Mouse (Mus musculus) embryonic facial prominence, embryonic 13.5 days (tissue): Measurements from ENCODE around the gene Pygl. TPM values are rescaled to one million over a fixed set of nuclear protein-coding genes. Genes with fewer than 3 reads are reported as not detected.

Experiments
- ATAC-seq: fragments of 200-750 bp; cut with Nextera tagmentation; 2 replicates; pipeline ENCODE4 v1.8.0; 2017; ENCODE audit warnings: low read depth; ENCODE audit not compliant: insufficient number of reproducible peaks, insufficient read depth, low FRiP score, low TSS enrichment
- H3K27ac ChIP-seq: fragments of 300-500 bp; sonication (generic); 2 replicates; pipeline ENCODE4 v1.5.1; 2015; ENCODE audit warnings: moderate library complexity, mild to moderate bottlenecking, inconsistent platforms
- H3K27me3 ChIP-seq: fragments of 300-500 bp; sonication (generic); 2 replicates; pipeline ENCODE4 v1.6.1; 2015; ENCODE audit warnings: mild to moderate bottlenecking, inconsistent platforms
- H3K36me3 ChIP-seq: fragments of 300-500 bp; sonication (generic); 2 replicates; pipeline ENCODE4 v1.6.1; 2015; ENCODE audit warnings: mild to moderate bottlenecking, inconsistent platforms
- H3K4me1 ChIP-seq: fragments of 300-500 bp; sonication (generic); 2 replicates; pipeline ENCODE4 v1.6.1; 2015; ENCODE audit warnings: inconsistent platforms
- H3K4me2 ChIP-seq: fragments of 300-500 bp; sonication (generic); 2 replicates; pipeline ENCODE4 v1.6.1; 2015; ENCODE audit warnings: moderate library complexity, mild to moderate bottlenecking, inconsistent platforms
- H3K4me3 ChIP-seq: fragments of 300-500 bp; sonication (generic); 2 replicates; pipeline ENCODE4 v1.5.1; 2015; ENCODE audit warnings: mild to moderate bottlenecking, inconsistent platforms
- H3K9ac ChIP-seq: fragments of 300-500 bp; sonication (generic); 2 replicates; pipeline ENCODE4 v1.6.1; 2015; ENCODE audit warnings: mild to moderate bottlenecking, inconsistent platforms
- H3K9me3 ChIP-seq: fragments of 300-500 bp; sonication (generic); 2 replicates; pipeline ENCODE4 v1.6.1; 2016; ENCODE audit warnings: inconsistent platforms
- WGBS: fragments of 180-500 bp; shearing (Covaris S2); methylation state at CpG from one replicate; pipeline ENCODE4 v1.1.7; 2015; ENCODE audit warnings: mixed read lengths; 5-methylcytosine and 5-hydroxymethylcytosine counted together
- polyA plus RNA-seq: library from polyadenylated mRNA; unstranded; fragments of >200 nt; fragmentation: Nextera tagmentation; extraction: Ambion mirVana; gene quantifications from 2 replicates; pipeline ENCODE4 v1.2.1, GENCODE M21; 2015

Pygl gene
- polyA plus RNA-seq, 1 experiment from 2014 or later = 16.3 TPM

GRCm38 (mm10) chr12:70223331-70223730 is 8.0 kb downstream of the Pygl start:
- no peak overlapping the region for H3K4me3 ChIP-seq
- 56% methylated on average over 4 of the region's 4 CpGs for WGBS
- no peak overlapping the region for H3K4me2 ChIP-seq
- H3K36me3 ChIP-seq = no peaks in the 10 kb centered on the region
- H3K9me3 ChIP-seq = no peaks in the 10 kb centered on the region
- no peak overlapping the region for H3K27ac ChIP-seq
- H3K9ac ChIP-seq = no peak overlapping the region
- no peaks in the 10 kb centered on the region for H3K27me3 ChIP-seq
- H3K4me1 ChIP-seq = peaks cover 13% of the 10 kb centered on the region
- no peak for ATAC-seq

- Histone ChIP-seq H3K4me3 (no peak overlapping the region), H3K4me1 (peaks cover 2% of the 10 kb centered on the region), H3K9me3 (no peaks in the 10 kb centered on the region), H3K9ac (no peak overlapping the region), H3K27me3 (no peaks in the 10 kb centered on the region), H3K36me3 (no peaks in the 10 kb centered on the region), H3K27ac (no peak overlapping the region), H3K4me2 (no peak overlapping the region)
- ATAC-seq = no peak
- 87% methylated on average over 5 of the region's 5 CpGs for WGBS
Measured at GRCm38 (mm10) chr12:70221425-70221824, 9.9 kb downstream of the Pygl start.

GRCm38 (mm10) chr12:70218795-70219540 is 12.3 kb downstream of the Pygl start:
- WGBS = 89% methylated on average over 8 of the region's 8 CpGs
- no peaks in the 10 kb centered on the region for H3K27me3 ChIP-seq

GRCm38 (mm10) chr12:70216229-70216800 is 15.0 kb downstream of the Pygl start:
- Histone ChIP-seq H3K9ac (no peak overlapping the region), H3K27me3 (no peaks in the 10 kb centered on the region), H3K27ac (no peak overlapping the region), H3K4me2 (no peak overlapping the region), H3K4me1 (no peaks in the 10 kb centered on the region), H3K4me3 (no peak overlapping the region), H3K9me3 (no peaks in the 10 kb centered on the region), H3K36me3 (no peaks in the 10 kb centered on the region)
- ATAC-seq = no peak
- WGBS = 59% methylated on average over 16 of the region's 16 CpGs

More at GRCm38 (mm10) chr12:70218795-70219540, 12.3 kb downstream of the Pygl start:
- no peaks in the 10 kb centered on the region for H3K9me3 ChIP-seq
- H3K9ac ChIP-seq = no peak overlapping the region
- no peaks in the 10 kb centered on the region for H3K4me1 ChIP-seq
- H3K36me3 ChIP-seq = no peaks in the 10 kb centered on the region
- no peak overlapping the region for H3K27ac ChIP-seq
- H3K4me3 ChIP-seq = no peak overlapping the region
- ATAC-seq = no peak
- no peak overlapping the region for H3K4me2 ChIP-seq

- no peaks in the 10 kb centered on the region for H3K4me1 ChIP-seq
- H3K27ac ChIP-seq = no peak overlapping the region
- no peak overlapping the region for H3K4me2 ChIP-seq
- WGBS = 60% methylated on average over 8 of the region's 8 CpGs
- no peaks in the 10 kb centered on the region for H3K9me3 ChIP-seq
- no peak for ATAC-seq
- H3K36me3 ChIP-seq = no peaks in the 10 kb centered on the region
- H3K9ac ChIP-seq = no peak overlapping the region
- no peaks in the 10 kb centered on the region for H3K27me3 ChIP-seq
- H3K4me3 ChIP-seq = no peak overlapping the region
Measured at GRCm38 (mm10) chr12:70214281-70214680, 17.0 kb downstream of the Pygl start.

- no peak overlapping the region for H3K9ac ChIP-seq
- 75% methylated on average over 6 of the region's 6 CpGs for WGBS
- no peak overlapping the region for H3K27ac ChIP-seq
- no peaks in the 10 kb centered on the region for H3K9me3 ChIP-seq
- no peak for ATAC-seq
- no peak overlapping the region for H3K4me2 ChIP-seq
- H3K36me3 ChIP-seq = no peaks in the 10 kb centered on the region
- no peak overlapping the region for H3K4me3 ChIP-seq
- no peaks in the 10 kb centered on the region for H3K27me3 ChIP-seq
- no peaks in the 10 kb centered on the region for H3K4me1 ChIP-seq
Measured at GRCm38 (mm10) chr12:70213601-70214000, 17.7 kb downstream of the Pygl start.

- ATAC-seq = no peak
- Histone ChIP-seq H3K36me3 (no peaks in the 10 kb centered on the region), H3K27ac (no peak overlapping the region), H3K4me1 (no peaks in the 10 kb centered on the region), H3K4me2 (no peak overlapping the region), H3K27me3 (no peaks in the 10 kb centered on the region), H3K9ac (no peak overlapping the region), H3K4me3 (no peak overlapping the region), H3K9me3 (no peaks in the 10 kb centered on the region)
- 84% methylated on average over 4 of the region's 4 CpGs for WGBS
Measured at GRCm38 (mm10) chr12:70212501-70212900, 18.8 kb downstream of the Pygl start.

GRCm38 (mm10) chr12:70208214-70208613 is 23.1 kb downstream of the Pygl start:
- ATAC-seq = no peak

GRCm38 (mm10) chr12:70204433-70204832 is 26.9 kb downstream of the Pygl start:
- H3K4me2 ChIP-seq = no peak overlapping the region
- 74% methylated on average over 8 of the region's 8 CpGs for WGBS
- no peak overlapping the region for H3K4me3 ChIP-seq
- H3K9me3 ChIP-seq = no peaks in the 10 kb centered on the region
- no peaks in the 10 kb centered on the region for H3K27me3 ChIP-seq
- 0 out of 2 replicates have a peak, but pooled peaks cover 2% of the 10 kb centered on the region for H3K36me3 ChIP-seq
- no peak overlapping the region for H3K27ac ChIP-seq
- H3K9ac ChIP-seq = no peak overlapping the region
- H3K4me1 ChIP-seq = no peaks in the 10 kb centered on the region
- ATAC-seq = no peak

More at GRCm38 (mm10) chr12:70208214-70208613, 23.1 kb downstream of the Pygl start:
- Histone ChIP-seq H3K9ac (no peak overlapping the region), H3K36me3 (no peaks in the 10 kb centered on the region), H3K27ac (no peak overlapping the region), H3K27me3 (no peaks in the 10 kb centered on the region), H3K4me2 (no peak overlapping the region), H3K9me3 (no peaks in the 10 kb centered on the region), H3K4me1 (no peaks in the 10 kb centered on the region), H3K4me3 (no peak overlapping the region)
- WGBS = 72% methylated on average over 5 of the region's 5 CpGs

GRCm38 (mm10) chr12:70201926-70202529 is 29.3 kb downstream of the Pygl start:
- Histone ChIP-seq H3K27me3 (no peaks in the 10 kb centered on the region), H3K9me3 (no peaks in the 10 kb centered on the region), H3K36me3 (peaks cover 10% of the 10 kb centered on the region; the same call in 1 of the 2 replicates), H3K4me2 (no peak overlapping the region), H3K4me1 (no peaks in the 10 kb centered on the region), H3K4me3 (no peak overlapping the region), H3K27ac (no peak overlapping the region), H3K9ac (no peak overlapping the region)
- 70% methylated on average over 5 of the region's 5 CpGs for WGBS
- no peak for ATAC-seq

GRCm38 (mm10) chr12:70196341-70196740 is 34.9 kb downstream of the Pygl start:
- Histone ChIP-seq H3K4me3 (no peak overlapping the region), H3K4me2 (no peak overlapping the region), H3K9ac (no peak overlapping the region), H3K4me1 (no peaks in the 10 kb centered on the region), H3K27ac (no peak overlapping the region), H3K9me3 (no peaks in the 10 kb centered on the region), H3K27me3 (no peaks in the 10 kb centered on the region), H3K36me3 (peaks cover 10% of the 10 kb centered on the region; the same call in 1 of the 2 replicates)
- no peak for ATAC-seq
- 84% methylated on average over 5 of the region's 5 CpGs for WGBS

GRCm38 (mm10) chr12:70195426-70195825 is 35.9 kb downstream of the Pygl start:
- Histone ChIP-seq H3K9ac (no peak overlapping the region), H3K27me3 (no peaks in the 10 kb centered on the region), H3K4me1 (no peaks in the 10 kb centered on the region), H3K27ac (no peak overlapping the region), H3K36me3 (peaks cover 10% of the 10 kb centered on the region; the same call in 1 of the 2 replicates), H3K9me3 (no peaks in the 10 kb centered on the region), H3K4me3 (no peak overlapping the region), H3K4me2 (no peak overlapping the region)
- WGBS = 95% methylated on average over 6 of the region's 6 CpGs
- ATAC-seq = no peak
